Mouse (Mus musculus) left cerebral cortex, adult 9 months (tissue): ENCODE measurements at regions not wholly inside any gene's neighbourhood (a gene's known extent, or its start where the extent isn't known, plus 50 kb on each side); places are given as distances from the start of the nearest gene placed in this dataset.

Source experiments
- DNase-seq, 2 experiments: peaks; one replicate each; pipeline ENCODE4 v3.0.0; 2022; ENCODE audit warnings: low spot score in 2 of 2

DNA sequence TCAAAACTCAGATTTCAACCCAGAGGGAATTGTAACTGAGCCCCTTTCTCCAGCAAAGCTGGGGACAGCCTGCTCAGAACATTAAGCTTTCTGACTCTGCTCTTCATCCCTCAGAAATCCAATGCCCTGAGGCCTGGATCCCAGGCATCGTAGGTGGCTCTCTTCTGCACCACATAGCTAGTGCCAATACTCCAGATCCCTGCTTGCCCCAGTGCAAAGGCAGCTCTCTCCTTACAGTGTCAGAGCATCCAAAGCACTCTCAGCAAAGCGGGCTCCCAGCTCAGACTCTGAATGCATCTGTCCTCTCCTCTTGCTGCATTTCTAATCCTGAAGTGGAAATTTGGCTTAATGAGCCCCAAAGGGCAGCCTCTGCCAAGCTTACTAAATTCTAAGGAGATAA is 59.4 kb upstream of the Ddit4l start:
- DNase-seq, result no peak

DNA sequence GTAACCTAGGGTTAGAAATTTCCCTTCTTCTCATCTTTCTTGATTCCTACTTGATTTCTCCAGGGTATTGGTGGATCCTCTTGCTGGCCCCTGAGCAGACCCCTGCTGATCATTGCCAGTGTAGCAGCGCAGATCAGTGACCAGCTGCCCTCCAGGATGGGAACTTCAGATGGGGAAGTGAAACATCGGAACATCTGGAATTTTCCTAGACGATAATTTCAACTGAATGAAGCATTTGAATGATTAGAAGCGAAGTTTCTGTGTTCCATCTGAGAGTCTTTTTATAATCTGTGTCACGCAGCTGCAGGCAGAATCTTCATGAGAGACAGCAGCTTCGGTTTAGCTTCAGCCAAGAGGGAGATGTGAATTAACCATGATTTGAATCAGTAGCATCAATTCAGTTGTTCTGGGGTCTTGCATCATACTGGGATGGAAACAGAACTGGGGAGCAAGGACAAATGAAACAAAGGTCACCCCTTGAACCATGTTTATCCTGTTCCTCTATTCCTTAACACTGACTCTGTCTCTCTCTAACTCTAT is 57.8 kb upstream of the Ddit4l start:
- DNase-seq, result no peak

DNA sequence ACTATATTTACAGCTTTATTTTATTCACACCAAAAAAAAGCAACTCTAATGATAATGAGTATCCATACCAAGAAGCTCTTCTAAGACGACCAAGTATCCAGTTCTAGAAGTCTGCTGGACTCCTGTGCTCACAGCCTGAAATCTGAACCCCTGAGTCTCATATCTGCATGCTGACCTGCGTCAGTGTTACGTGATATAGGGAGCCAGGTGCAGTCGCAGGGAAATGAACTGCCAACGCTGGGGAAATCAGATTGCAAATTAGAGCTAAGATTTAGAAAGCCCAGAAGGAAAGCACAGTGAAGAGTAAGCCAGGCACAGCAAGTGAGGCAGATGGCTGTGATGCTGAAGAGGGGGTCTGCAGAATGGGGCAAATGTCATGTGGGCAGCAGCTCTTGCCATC is 57.1 kb upstream of the Ddit4l start:
- DNase-seq, result peak in 1 of 2 experiments; percentile 24

DNA sequence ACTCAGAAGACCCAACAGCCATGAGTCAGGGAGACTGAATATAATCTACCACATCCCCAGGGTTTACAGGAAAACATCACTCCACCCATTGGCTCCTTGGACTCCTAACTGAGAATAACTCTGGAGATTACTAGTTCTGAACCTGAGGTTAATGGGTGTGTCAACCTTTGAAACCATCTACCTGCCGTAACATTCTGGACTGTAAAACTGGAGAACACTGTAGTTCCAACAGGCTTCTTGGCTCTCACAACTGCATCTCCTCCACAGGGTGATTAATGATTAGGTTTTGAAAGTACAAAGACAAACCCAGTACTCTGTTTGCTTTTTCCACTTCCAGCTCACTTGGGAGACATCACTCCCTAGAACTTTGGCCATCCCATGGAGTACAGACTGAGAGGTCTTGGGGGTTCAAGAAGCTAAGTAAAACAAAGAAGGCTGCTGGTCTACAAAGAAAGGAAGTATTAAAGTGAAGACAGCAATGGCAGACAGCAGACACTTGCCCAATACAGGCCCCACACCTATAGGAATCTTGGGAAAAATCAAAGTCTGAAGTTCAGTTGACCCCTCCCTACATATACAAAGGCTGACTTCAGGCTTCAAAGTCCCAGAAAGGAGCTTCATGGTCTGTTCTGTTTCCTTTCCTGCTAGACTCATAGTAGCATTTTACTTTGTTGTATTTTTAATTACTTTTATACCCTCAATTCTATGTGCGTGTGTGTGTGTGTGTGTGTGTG is 52.7 kb upstream of the Ddit4l start:
- DNase-seq, result no peak
